In the genomic region with DNA sequence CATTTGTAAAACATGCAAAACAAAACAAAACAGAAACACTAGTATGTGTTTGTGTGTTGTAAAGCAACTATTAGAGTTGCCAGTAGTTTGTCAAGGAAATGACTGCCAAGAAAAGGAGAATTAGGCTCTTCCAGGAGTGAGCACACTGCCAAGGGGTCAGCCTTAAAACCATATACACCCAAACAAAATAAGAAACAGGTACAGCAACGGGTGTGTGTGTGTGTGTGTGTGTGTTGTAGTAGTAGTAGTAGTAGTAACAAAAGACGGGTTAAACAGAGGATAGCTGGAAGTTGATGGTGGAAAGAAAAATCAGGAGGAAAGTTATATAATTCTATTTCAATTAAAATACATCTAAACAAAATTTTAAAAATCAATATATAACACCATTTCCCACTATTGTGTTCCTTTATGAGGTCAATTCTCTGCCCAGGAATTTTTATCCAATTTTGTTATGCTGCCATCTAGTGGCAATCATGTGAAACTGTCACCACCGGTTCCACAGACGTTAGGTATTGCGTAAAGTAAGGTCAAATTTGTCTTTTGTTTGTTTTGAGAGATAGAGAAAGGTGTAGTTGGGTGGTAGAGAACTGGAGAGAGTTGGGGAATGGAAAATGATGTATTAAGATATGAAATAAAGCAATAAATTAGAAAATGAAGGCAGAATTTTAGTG, we compare ENCODE assay signal across 8 mouse cellular contexts.
DNase-seq lines count a peak whose midpoint lies in the region; ATAC-seq and TF ChIP-seq lines count a peak whose summit lies in the region.

No protein-coding gene starts in this region.

- no peak overlapping the region for H3K27ac ChIP-seq in gastrocnemius, adult 2 months
- no peak overlapping the region for H3K27ac ChIP-seq in midbrain, embryonic 11.5 days (ENCODE audit: low read depth, low read length)
- no peak overlapping the region for H3K27ac ChIP-seq in midbrain, embryonic 10.5 days (replicated peaks)
- H3K27ac ChIP-seq in midbrain, embryonic 13.5 days, result no peak overlapping the region

- H3K27me3 ChIP-seq in midbrain, embryonic 11.5 days (ENCODE audit: control insufficient read depth, insufficient read depth, low read length), result no peaks in the 10 kb centered on the region
- no peaks in the 10 kb centered on the region for H3K27me3 ChIP-seq in midbrain, embryonic 10.5 days (ENCODE audit: low read depth, poor library complexity, severe bottlenecking)
- H3K27me3 ChIP-seq in midbrain, embryonic 13.5 days, result no peaks in the 10 kb centered on the region

- H3K9ac ChIP-seq in midbrain, embryonic 11.5 days (ENCODE audit: low read length), result no peak overlapping the region
- H3K9ac ChIP-seq in midbrain, embryonic 13.5 days (replicated peaks), result no peak overlapping the region

- peak; percentile 77 for TF ChIP-seq CTCF in gastrocnemius, adult 2 months (IDR thresholded peaks at IDR 0.05)

- no peaks in the 10 kb centered on the region for H3K36me3 ChIP-seq in midbrain, embryonic 11.5 days (ENCODE audit: control insufficient read depth, insufficient read depth, low read length)
- no peaks in the 10 kb centered on the region for H3K36me3 ChIP-seq in midbrain, embryonic 10.5 days
- no peaks in the 10 kb centered on the region for H3K36me3 ChIP-seq in midbrain, embryonic 13.5 days

- no peaks in the 10 kb centered on the region for H3K4me1 ChIP-seq in midbrain, embryonic 11.5 days (ENCODE audit: control insufficient read depth, insufficient read depth, low read length)
- H3K4me1 ChIP-seq in midbrain, embryonic 10.5 days, result no peaks in the 10 kb centered on the region
- H3K4me1 ChIP-seq in midbrain, embryonic 13.5 days (replicated peaks), result no peaks in the 10 kb centered on the region

- no peak overlapping the region for H3K4me2 ChIP-seq in midbrain, embryonic 11.5 days
- no peak overlapping the region for H3K4me2 ChIP-seq in midbrain, embryonic 13.5 days (replicated peaks)

- ATAC-seq in midbrain, embryonic 11.5 days (ENCODE audit: low FRiP score), result peak; percentile 66
- ATAC-seq in midbrain, embryonic 13.5 days, result 0 out of 2 replicates have a peak, but pooled peaks have one; percentile 62

- DNase-seq in gastrocnemius, adult 2 months, result no peak
- DNase-seq in gastrocnemius, adult 18-20 months (ENCODE audit: low spot score), result no peak
- peak; percentile 93 for DNase-seq in midbrain, embryonic 11.5 days (ENCODE audit: low spot score, missing footprints)
- no peak for DNase-seq in midbrain, embryonic 10.5 days (ENCODE audit: low spot score)
- DNase-seq in embryo, embryonic 11.5 days (ENCODE audit: low read depth, low spot score), result peak; percentile 8
- DNase-seq in ovary, postnatal 36 days (ENCODE audit: low spot score), result no peak
- no peak for DNase-seq in thymus, postnatal 25 days

- 51% methylated on average over 5 of the region's 5 CpGs for WGBS in midbrain, embryonic 11.5 days
- 51% methylated on average over 5 of the region's 5 CpGs for WGBS in midbrain, embryonic 10.5 days
- WGBS in midbrain, embryonic 13.5 days, result 50% methylated on average over 5 of the region's 5 CpGs

- intact Hi-C loops in gastrocnemius, adult 2 months (cut with DNase I), result no loop called here

- no peaks in the 10 kb centered on the region for H3K9me3 ChIP-seq in midbrain, embryonic 11.5 days (ENCODE audit: control insufficient read depth, low read length)
- H3K9me3 ChIP-seq in midbrain, embryonic 10.5 days (replicated peaks), result no peaks in the 10 kb centered on the region
- no peaks in the 10 kb centered on the region for H3K9me3 ChIP-seq in midbrain, embryonic 13.5 days

- H3K4me3 ChIP-seq in gastrocnemius, adult 2 months, result no peak overlapping the region
- H3K4me3 ChIP-seq in midbrain, embryonic 11.5 days (ENCODE audit: low read depth, low read length), result no peak overlapping the region
- no peak overlapping the region for H3K4me3 ChIP-seq in midbrain, embryonic 10.5 days
- H3K4me3 ChIP-seq in midbrain, embryonic 13.5 days (replicated peaks), result no peak overlapping the region

Comparison
In these comparisons a context has a peak if more than half of its experiments do, and no peak if none do; other contexts are left out.
1. DNase-seq: peak in midbrain, embryonic 11.5 days (single experiment) and embryo, embryonic 11.5 days (single experiment); none in gastrocnemius, adult 2 months (single experiment), gastrocnemius, adult 18-20 months (single experiment), midbrain, embryonic 10.5 days (single experiment), ovary, postnatal 36 days (single experiment) and thymus, postnatal 25 days (single experiment).